Mouse (Mus musculus) lung, embryonic 16.5 days (tissue): ENCODE measurements around the gene Pdpk1. TPM values are rescaled to one million over a fixed set of nuclear protein-coding genes. Genes with fewer than 3 reads are reported as not detected.

ENCODE experiments used
- ATAC-seq: fragments of 200-750 bp; cut with Nextera tagmentation; 2 replicates; pipeline ENCODE4 v1.8.0; 2017; ENCODE audit warnings: low read depth, mild to moderate bottlenecking, moderate library complexity
- H3K27ac ChIP-seq: fragments of 300-500 bp; sonication (generic); 2 replicates; pipeline ENCODE4 v1.5.1; 2014; ENCODE audit warnings: mild to moderate bottlenecking, control low read depth, low read length
- H3K27me3 ChIP-seq: fragments of 300-500 bp; sonication (generic); 2 replicates; pipeline ENCODE4 v1.6.1; 2014; ENCODE audit warnings: low read depth, low read length, mixed read lengths; ENCODE audit not compliant: control insufficient read depth, insufficient read depth
- H3K36me3 ChIP-seq: fragments of 300-500 bp; sonication (generic); 2 replicates; pipeline ENCODE4 v1.6.1; 2014; ENCODE audit warnings: low read length; ENCODE audit not compliant: control insufficient read depth, insufficient read depth
- H3K4me1 ChIP-seq: fragments of 300-500 bp; sonication (generic); replicated peaks from 2 replicates; pipeline ENCODE4 v1.6.1; 2014; ENCODE audit warnings: low read length, mixed read lengths; ENCODE audit not compliant: control insufficient read depth, insufficient read depth
- H3K4me2 ChIP-seq: fragments of 300-500 bp; sonication (generic); 2 replicates; pipeline ENCODE4 v1.6.1; 2014; ENCODE audit warnings: low read depth, low read length, control low read depth
- H3K4me3 ChIP-seq: fragments of 300-500 bp; sonication (generic); 2 replicates; pipeline ENCODE4 v1.5.1; 2014; ENCODE audit warnings: mild to moderate bottlenecking, low read length, control low read depth
- H3K9ac ChIP-seq: fragments of 300-500 bp; sonication (generic); 2 replicates; pipeline ENCODE4 v1.6.1; 2014; ENCODE audit warnings: low read length, control low read depth
- H3K9me3 ChIP-seq: fragments of 300-500 bp; sonication (generic); 2 replicates; pipeline ENCODE4 v1.6.1; 2016; ENCODE audit warnings: low read length; ENCODE audit not compliant: control insufficient read depth
- WGBS: fragments of 180-500 bp; shearing (Covaris S2); extraction: QIAGEN DNeasy Blood & Tissue Kit; methylation state at CpG from one replicate; pipeline ENCODE4 v1.1.7; 2014; 5-methylcytosine and 5-hydroxymethylcytosine counted together
- polyA plus RNA-seq: library from polyadenylated mRNA; unstranded; fragments of >200 nt; fragmentation: Nextera tagmentation; extraction: Ambion mirVana; gene quantifications from 2 replicates; pipeline ENCODE4 v1.2.1, GENCODE M21; 2015

Gene Pdpk1
- polyA plus RNA-seq, 1 experiment from 2014 or later, result 34.9 TPM

DNA sequence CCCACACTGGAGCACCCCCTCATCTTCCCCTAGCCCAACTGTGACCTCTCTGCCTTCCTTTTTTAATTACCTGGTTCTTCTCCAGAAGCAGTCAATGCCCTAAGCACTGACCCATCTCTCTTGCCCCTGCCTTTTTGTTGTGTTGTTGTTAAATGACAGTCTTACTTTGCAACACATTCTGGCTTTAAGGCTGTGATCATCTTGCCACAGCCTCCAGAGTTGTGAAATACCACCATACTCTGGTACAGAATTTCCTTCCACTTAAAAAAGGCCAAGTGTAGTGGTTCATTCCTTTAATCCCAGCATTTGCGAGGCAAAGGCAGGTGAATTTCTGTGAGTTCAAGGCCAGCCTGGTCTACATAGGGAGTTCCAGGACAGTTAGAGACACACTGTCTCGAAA lies 40.2 kb upstream of the Pdpk1 start:
- no peak for ATAC-seq
- Histone ChIP-seq H3K4me3 (no peak overlapping the region), H3K4me2 (no peak overlapping the region), H3K9ac (no peak overlapping the region), H3K27ac (no peak overlapping the region), H3K4me1 (no peaks in the 10 kb centered on the region), H3K36me3 (no peaks in the 10 kb centered on the region; the same call in 1 of the 2 replicates), H3K9me3 (no peaks in the 10 kb centered on the region), H3K27me3 (no peaks in the 10 kb centered on the region)
- WGBS, result 84% methylated on average over 2 of the region's 2 CpGs

DNA sequence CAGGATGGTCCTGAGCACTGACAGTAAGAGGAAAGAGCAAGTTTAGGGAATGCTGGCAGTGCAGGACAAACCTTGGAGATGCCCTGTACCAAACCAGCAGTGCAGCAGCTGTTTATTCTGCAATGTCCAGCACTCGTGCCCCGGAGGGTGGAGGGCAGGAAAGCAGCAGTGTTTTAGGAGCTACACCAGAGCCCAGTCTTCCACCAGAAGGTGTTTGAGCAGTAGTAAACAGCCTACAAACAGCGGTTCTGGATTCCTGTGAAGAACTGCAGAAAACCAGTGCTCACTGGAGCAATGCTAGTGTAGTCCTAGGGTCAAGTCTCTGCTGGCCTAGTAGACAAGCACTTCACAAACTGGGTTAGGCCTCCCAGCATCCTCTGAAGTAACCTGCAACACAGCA lies 23.5 kb upstream of the Pdpk1 start:
- H3K9me3 ChIP-seq, result no peaks in the 10 kb centered on the region
- no peaks in the 10 kb centered on the region for H3K36me3 ChIP-seq
- 63% methylated on average over 3 of the region's 3 CpGs for WGBS
- no peak overlapping the region for H3K9ac ChIP-seq
- no peak overlapping the region for H3K4me2 ChIP-seq
- H3K4me1 ChIP-seq, result no peaks in the 10 kb centered on the region; the same call in 1 of the 2 replicates
- no peak overlapping the region for H3K27ac ChIP-seq
- H3K27me3 ChIP-seq, result no peaks in the 10 kb centered on the region
- no peak for ATAC-seq
- no peak overlapping the region for H3K4me3 ChIP-seq

DNA sequence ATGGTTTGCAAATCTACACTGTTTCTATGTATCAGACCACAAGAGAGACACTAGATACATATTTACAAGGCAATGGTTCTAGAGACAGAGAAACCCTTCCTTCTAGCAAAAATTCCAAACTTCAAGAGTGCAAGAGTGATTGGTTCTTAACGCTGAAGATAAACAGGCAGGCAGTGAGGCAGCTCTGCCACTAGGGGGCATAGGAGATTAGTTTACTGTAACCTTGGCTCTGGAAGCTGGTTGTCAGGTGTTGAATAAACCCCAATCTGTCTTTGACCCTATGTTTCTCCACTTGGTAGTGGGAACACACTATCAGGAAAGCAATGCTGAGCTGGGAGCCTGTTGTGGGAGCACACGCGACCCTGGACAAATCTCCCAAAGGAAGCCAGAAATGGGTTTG lies 22.7 kb upstream of the Pdpk1 start:
- Histone ChIP-seq H3K9ac (no peak overlapping the region), H3K4me2 (no peak overlapping the region), H3K4me1 (no peaks in the 10 kb centered on the region; the same call in 1 of the 2 replicates), H3K27ac (no peak overlapping the region), H3K27me3 (no peaks in the 10 kb centered on the region), H3K4me3 (no peak overlapping the region), H3K9me3 (no peaks in the 10 kb centered on the region), H3K36me3 (no peaks in the 10 kb centered on the region)
- WGBS, result 4% methylated on average over 3 of the region's 3 CpGs
- no peak for ATAC-seq

DNA sequence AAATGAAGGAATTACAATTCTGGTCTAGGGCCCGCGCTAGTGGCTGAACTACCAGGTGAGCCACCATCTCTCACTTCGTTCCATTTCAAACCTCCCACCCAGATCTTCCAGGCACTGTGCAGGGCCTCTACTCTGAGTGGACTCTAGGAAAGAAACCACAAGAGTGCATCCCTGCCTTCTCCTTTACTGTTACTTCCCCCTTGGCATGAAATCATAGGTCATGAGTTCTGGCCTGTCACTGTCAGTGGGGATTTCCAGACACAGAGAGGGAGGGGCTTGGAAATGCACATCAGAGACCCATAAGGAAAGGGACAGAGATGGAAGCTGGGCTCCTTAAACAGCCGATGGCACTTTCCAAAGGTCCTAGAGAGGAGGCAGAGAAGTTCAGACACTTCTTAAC lies 21.0 kb upstream of the Pdpk1 start:
- H3K4me1 ChIP-seq, result peaks cover 10% of the 10 kb centered on the region
- no peaks in the 10 kb centered on the region for H3K9me3 ChIP-seq
- no peak overlapping the region for H3K27ac ChIP-seq
- 83% methylated on average over 4 of the region's 4 CpGs for WGBS
- H3K36me3 ChIP-seq, result no peaks in the 10 kb centered on the region
- no peak overlapping the region for H3K4me3 ChIP-seq
- no peak overlapping the region for H3K9ac ChIP-seq
- no peaks in the 10 kb centered on the region for H3K27me3 ChIP-seq
- H3K4me2 ChIP-seq, result no peak overlapping the region
- no peak for ATAC-seq

DNA sequence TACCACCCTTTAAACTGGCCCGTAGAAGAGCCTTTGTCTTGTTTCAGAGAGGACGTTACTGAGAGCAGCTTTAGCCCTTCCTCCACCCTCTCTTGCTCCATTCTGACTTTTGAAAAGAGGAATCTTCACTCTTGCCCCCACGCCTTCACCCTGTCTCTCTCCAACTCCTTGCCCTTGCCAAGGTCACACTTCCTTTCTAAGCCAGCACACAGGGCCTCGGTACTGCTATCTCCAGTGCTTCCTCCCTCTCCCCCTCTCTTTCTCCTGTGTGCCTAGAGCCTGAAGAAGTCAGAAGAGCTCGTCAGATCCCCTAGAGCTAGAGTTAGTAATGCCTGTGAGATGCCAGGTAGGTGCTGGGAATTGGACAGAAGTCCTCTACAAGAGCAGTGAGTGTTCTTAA lies 20.0 kb upstream of the Pdpk1 start:
- no peaks in the 10 kb centered on the region for H3K9me3 ChIP-seq
- no peak for ATAC-seq
- WGBS, result 70% methylated on average over 5 of the region's 5 CpGs
- H3K27ac ChIP-seq, result no peak overlapping the region
- peaks cover 10% of the 10 kb centered on the region for H3K4me1 ChIP-seq
- H3K36me3 ChIP-seq, result peaks cover 4% of the 10 kb centered on the region
- no peak overlapping the region for H3K4me3 ChIP-seq
- H3K27me3 ChIP-seq, result no peaks in the 10 kb centered on the region
- H3K9ac ChIP-seq, result no peak overlapping the region
- H3K4me2 ChIP-seq, result no peak overlapping the region

DNA sequence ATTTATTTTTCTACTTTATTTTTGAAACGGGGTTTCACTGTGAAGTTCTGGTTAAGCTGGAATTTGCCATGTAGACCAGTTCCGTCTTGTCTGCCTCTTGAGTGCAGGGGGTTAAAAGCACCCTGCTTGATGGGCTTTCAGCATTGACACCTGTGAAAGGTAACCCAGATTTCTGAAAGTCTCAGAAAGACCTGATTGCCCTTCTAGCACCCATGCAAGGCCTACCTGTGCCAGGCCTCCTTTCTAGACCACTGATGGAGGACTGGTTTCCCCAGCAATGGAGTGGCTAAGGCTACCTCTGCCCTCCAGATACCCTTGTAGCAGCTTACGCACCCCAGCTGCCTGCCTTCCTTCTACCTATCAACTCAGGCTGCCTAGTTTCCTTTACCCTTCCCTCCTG lies 19.4 kb upstream of the Pdpk1 start:
- Histone ChIP-seq H3K4me3 (peak overlapping the region; percentile 90), H3K9me3 (no peaks in the 10 kb centered on the region), H3K9ac (peak overlapping the region; percentile 91), H3K27me3 (no peaks in the 10 kb centered on the region), H3K36me3 (peaks cover 4% of the 10 kb centered on the region), H3K4me2 (peak overlapping the region; percentile 85), H3K4me1 (peaks cover 10% of the 10 kb centered on the region), H3K27ac (peak overlapping the region; percentile 96; the same call in 1 of the 2 replicates)
- WGBS, result 44% methylated on average over 3 of the region's 3 CpGs
- ATAC-seq, result no peak

DNA sequence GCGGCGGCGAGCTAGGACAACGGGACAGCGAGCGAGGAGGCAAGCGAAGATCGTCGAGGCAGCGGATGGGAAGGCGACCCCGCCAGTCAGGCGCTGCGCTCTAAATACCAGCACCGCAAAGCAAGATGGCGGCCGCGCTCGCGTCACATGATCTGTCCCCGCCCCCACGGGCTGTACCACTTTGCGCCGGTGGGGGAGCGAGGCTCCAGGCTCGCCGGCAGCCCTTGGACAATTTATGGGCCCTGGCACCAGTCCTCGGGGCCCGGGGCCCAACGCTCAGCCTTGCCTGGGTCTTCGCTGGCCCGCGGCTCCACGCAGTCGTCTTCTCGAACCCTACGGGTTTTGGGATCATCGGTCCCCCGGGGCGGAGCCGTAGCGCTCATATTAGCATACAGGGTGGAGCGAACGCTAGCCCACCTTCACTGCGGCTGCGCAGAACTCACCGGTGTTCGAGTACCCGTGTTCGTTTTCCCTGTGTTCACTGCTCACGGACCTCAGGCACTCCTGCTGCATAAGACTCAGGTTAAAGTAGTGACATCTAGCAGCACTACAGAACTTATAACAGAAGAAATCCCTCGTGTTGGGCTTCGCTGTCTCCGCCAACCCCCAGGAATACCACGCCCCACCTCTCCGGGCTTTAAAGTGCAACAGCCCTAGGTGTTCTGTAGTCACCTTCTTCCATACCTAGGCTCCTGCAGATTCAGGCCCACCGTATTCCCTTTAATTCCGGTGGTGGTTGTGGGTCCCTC lies 18.8 kb upstream of the Pdpk1 start, which contains the start of gene Atp6v0c:
TSS of gene Atp6v0c (minus strand) at position 386 of the 749 bp plus-strand sequence.
- Histone ChIP-seq H3K9me3 (no peaks in the 10 kb centered on the region), H3K27me3 (no peaks in the 10 kb centered on the region), H3K4me2 (peak within 1 kb of the TSS; percentile 85), H3K9ac (peak within 1 kb of the TSS; percentile 91), H3K36me3 (peaks cover 4% of the 10 kb centered on the region), H3K27ac (peak within 1 kb of the TSS; percentile 96), H3K4me1 (peaks cover 10% of the 10 kb centered on the region), H3K4me3 (peak within 1 kb of the TSS; percentile 90)
- WGBS, result under 1% methylated on average over 58 of the region's 58 CpGs
- peak; percentile 93 for ATAC-seq

DNA sequence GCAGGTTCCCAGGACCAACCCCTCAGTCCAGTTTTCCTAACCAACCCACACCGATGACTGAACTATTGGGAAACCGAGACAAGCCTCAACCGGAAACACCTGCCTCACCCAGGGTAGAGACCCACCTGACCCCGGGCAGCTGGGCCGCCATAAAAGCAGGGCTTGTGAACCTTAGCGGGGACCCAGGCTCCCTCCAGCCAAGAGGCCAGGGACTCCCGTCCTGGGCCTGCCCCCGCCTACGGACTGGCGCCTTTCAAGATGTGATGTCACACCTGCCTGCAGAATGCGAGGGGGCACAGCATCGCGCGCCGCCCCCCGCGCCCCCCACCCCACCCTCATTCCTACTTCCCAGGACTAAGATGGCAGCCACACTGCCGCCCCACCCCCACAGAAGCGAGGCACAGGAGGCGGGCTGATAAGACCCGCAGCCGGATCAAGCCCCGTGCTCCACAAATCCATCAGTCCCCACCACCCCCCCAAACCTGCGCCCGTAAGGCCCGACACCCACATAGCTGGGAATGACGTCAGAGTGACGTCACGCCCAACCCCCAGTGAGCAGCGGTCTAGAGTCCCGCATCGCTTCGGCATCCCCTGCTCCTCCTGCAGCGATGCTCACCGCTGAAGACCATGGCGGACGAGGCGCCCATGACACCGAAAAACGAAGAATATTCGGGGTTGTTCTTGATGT lies 18.0 kb upstream of the Pdpk1 start:
- Histone ChIP-seq H3K27ac (peak overlapping the region; percentile 96), H3K4me3 (peak overlapping the region; percentile 90), H3K9ac (peak overlapping the region; percentile 91), H3K27me3 (no peaks in the 10 kb centered on the region), H3K36me3 (peaks cover 4% of the 10 kb centered on the region), H3K4me1 (peaks cover 10% of the 10 kb centered on the region), H3K4me2 (peak overlapping the region; percentile 85), H3K9me3 (no peaks in the 10 kb centered on the region)
- ATAC-seq, result peak; percentile 56
- under 1% methylated on average over 37 of the region's 41 CpGs for WGBS

DNA sequence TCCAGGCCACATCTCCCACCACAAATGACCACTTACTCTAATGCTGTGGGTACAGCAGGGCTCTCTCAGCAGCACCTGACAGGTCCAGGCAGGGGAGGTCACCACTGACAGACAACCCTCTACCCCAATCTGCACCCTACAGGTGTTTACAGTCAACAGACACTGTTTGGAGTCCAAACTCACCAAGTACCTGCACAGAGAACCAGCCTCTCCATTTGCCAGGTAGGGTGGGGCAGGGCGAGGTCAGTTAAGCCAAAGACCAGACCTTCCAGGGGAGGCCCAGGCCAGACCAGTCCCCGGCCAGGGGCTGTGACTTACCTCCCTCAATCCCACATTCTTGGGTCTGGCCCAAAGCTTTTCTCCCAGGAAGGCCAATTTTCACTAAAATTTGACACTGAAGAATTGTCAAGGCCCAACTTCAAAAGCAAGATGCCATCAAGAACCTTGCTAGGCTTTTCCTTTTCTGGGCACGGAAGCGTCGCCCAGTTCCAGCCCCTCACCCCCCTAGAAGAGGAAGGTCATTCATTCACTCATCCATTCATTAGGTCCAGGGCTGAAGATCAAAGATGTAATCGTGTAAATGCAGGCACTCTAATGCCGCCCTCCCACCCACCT lies 17.3 kb upstream of the Pdpk1 start:
- Histone ChIP-seq H3K4me3 (peak overlapping the region; percentile 90), H3K9me3 (no peaks in the 10 kb centered on the region), H3K4me1 (peaks cover 11% of the 10 kb centered on the region), H3K27ac (peak overlapping the region; percentile 96; the same call in 1 of the 2 replicates), H3K27me3 (no peaks in the 10 kb centered on the region), H3K36me3 (peaks cover 4% of the 10 kb centered on the region), H3K4me2 (peak overlapping the region; percentile 85), H3K9ac (peak overlapping the region; percentile 91)
- WGBS, result 44% methylated on average over 7 of the region's 7 CpGs
- no peak for ATAC-seq
